Mouse (Mus musculus) lung, postnatal 0 days (tissue): ENCODE measurements around the gene Cnn2. TPM values are rescaled to one million over a fixed set of nuclear protein-coding genes. Genes with fewer than 3 reads are reported as not detected.

ENCODE experiments used
- ATAC-seq: fragments of 200-750 bp; cut with Nextera tagmentation; 2 replicates; pipeline ENCODE4 v1.8.0; 2017; ENCODE audit warnings: moderate library complexity
- DNase-seq: peaks from one replicate; pipeline ENCODE4 v3.0.0-alpha.2; 2016; ENCODE audit warnings: low spot score
- H3K27ac ChIP-seq: fragments of 300-500 bp; sonication (generic); 2 replicates; pipeline ENCODE4 v1.5.1; 2014; ENCODE audit warnings: antibody characterized with exemption, mild to moderate bottlenecking, low read length, mixed read lengths
- H3K27me3 ChIP-seq: fragments of 300-500 bp; sonication (generic); replicated peaks from 2 replicates; pipeline ENCODE4 v1.6.1; 2014; ENCODE audit warnings: low read length, mixed read lengths; ENCODE audit not compliant: insufficient read depth
- H3K36me3 ChIP-seq: fragments of 300-500 bp; sonication (generic); 2 replicates; pipeline ENCODE4 v1.6.1; 2014; ENCODE audit warnings: low read length, mixed read lengths; ENCODE audit not compliant: insufficient read depth
- H3K4me1 ChIP-seq: fragments of 300-500 bp; sonication (generic); 2 replicates; pipeline ENCODE4 v1.6.1; 2014; ENCODE audit warnings: antibody characterized with exemption, low read depth, low read length, mixed read lengths; ENCODE audit not compliant: insufficient read depth
- H3K4me2 ChIP-seq: fragments of 300-500 bp; sonication (generic); replicated peaks from 2 replicates; pipeline ENCODE4 v1.6.1; 2014; ENCODE audit warnings: low read depth, mild to moderate bottlenecking, low read length, moderate library complexity, mixed read lengths
- H3K4me3 ChIP-seq: fragments of 300-500 bp; sonication (generic); 2 replicates; pipeline ENCODE4 v1.5.1; 2014; ENCODE audit warnings: low read depth, low read length
- H3K9ac ChIP-seq: fragments of 300-500 bp; sonication (generic); replicated peaks from 2 replicates; pipeline ENCODE4 v1.6.1; 2014; ENCODE audit warnings: low read depth, mild to moderate bottlenecking
- H3K9me3 ChIP-seq: fragments of 300-500 bp; sonication (generic); 2 replicates; pipeline ENCODE4 v1.6.1; 2016; ENCODE audit warnings: low read length, mixed read lengths
- CTCF ChIP-seq: IDR thresholded peaks from 2 replicates; pipeline ENCODE4 v1.5.1; 2016; ENCODE audit warnings: antibody characterized with exemption, mild to moderate bottlenecking
- EP300 ChIP-seq: IDR thresholded peaks from 2 replicates; pipeline ENCODE4 v1.6.1; 2016; ENCODE audit warnings: antibody characterized with exemption, mild to moderate bottlenecking, control low read depth
- WGBS: fragments of 180-500 bp; shearing (Covaris S2); extraction: QIAGEN DNeasy Blood & Tissue Kit; methylation state at CpG from one replicate; pipeline ENCODE4 v1.1.7; 2014; 5-methylcytosine and 5-hydroxymethylcytosine counted together
- polyA plus RNA-seq: library from polyadenylated mRNA; unstranded; fragments of >200 nt; fragmentation: Nextera tagmentation; extraction: Ambion mirVana; gene quantifications from 2 replicates; pipeline ENCODE4 v1.2.1, GENCODE M21; 2015

Gene Cnn2
- polyA plus RNA-seq, 1 experiment from 2014 or later: 483 TPM

GRCm38 (mm10) chr10:80017361-80017760, 29.0 kb downstream of the Cnn2 start:
- TF ChIP-seq CTCF (no peak), EP300 (no peak)
- Histone ChIP-seq H3K4me3 (peak overlapping the region; percentile 14; the same call in 1 of the 2 replicates), H3K4me2 (peak overlapping the region; percentile 43), H3K36me3 (no peaks in the 10 kb centered on the region), H3K27ac (peak overlapping the region; percentile 87), H3K27me3 (peaks cover 7% of the 10 kb centered on the region; the same call in 1 of the 2 replicates), H3K4me1 (peaks cover 20% of the 10 kb centered on the region), H3K9me3 (no peaks in the 10 kb centered on the region), H3K9ac (no peak overlapping the region)
- DNase-seq: peak; percentile 57
- WGBS: 60% methylated on average over 3 of the region's 3 CpGs
- no peak for ATAC-seq

GRCm38 (mm10) chr10:80017771-80018170, 29.4 kb downstream of the Cnn2 start:
- H3K9ac ChIP-seq: no peak overlapping the region

GRCm38 (mm10) chr10:80018739-80019297, 30.4 kb downstream of the Cnn2 start:
- Histone ChIP-seq H3K4me1 (peaks cover 20% of the 10 kb centered on the region), H3K4me3 (no peak overlapping the region), H3K27me3 (0 out of 2 replicates have a peak, but pooled peaks cover under 1% of the 10 kb centered on the region), H3K9me3 (no peaks in the 10 kb centered on the region), H3K9ac (no peak overlapping the region), H3K4me2 (peak overlapping the region; percentile 39), H3K36me3 (no peaks in the 10 kb centered on the region), H3K27ac (peak overlapping the region; percentile 81)
- WGBS: 3% methylated on average over 12 of the region's 15 CpGs
- peak; percentile 82 for DNase-seq
- peak; percentile 80 for ATAC-seq
- TF ChIP-seq EP300 (0 out of 2 replicates have a peak, but pooled peaks have one; percentile 20), CTCF (peak; percentile 27)

More at GRCm38 (mm10) chr10:80017771-80018170, 29.4 kb downstream of the Cnn2 start:
- H3K4me2 ChIP-seq: peak overlapping the region; percentile 23; the same call in 1 of the 2 replicates
- H3K27ac ChIP-seq: peak overlapping the region; percentile 87
- H3K9me3 ChIP-seq: no peaks in the 10 kb centered on the region
- TF ChIP-seq CTCF (no peak), EP300 (no peak)
- no peaks in the 10 kb centered on the region for H3K36me3 ChIP-seq
- DNase-seq: no peak
- H3K27me3 ChIP-seq: peaks cover 7% of the 10 kb centered on the region; the same call in 1 of the 2 replicates
- no peak overlapping the region for H3K4me3 ChIP-seq
- ATAC-seq: no peak
- peaks cover 20% of the 10 kb centered on the region for H3K4me1 ChIP-seq
- 71% methylated on average over 14 of the region's 14 CpGs for WGBS

- no peaks in the 10 kb centered on the region for H3K36me3 ChIP-seq
- peak overlapping the region; percentile 23; the same call in 1 of the 2 replicates for H3K9ac ChIP-seq
- H3K4me2 ChIP-seq: peak overlapping the region; percentile 39
- TF ChIP-seq EP300 (no peak), CTCF (peak; percentile 33; the same call in 1 of the 2 replicates)
- no peaks in the 10 kb centered on the region for H3K27me3 ChIP-seq
- no peak overlapping the region for H3K4me3 ChIP-seq
- H3K4me1 ChIP-seq: peaks cover 16% of the 10 kb centered on the region
- peak overlapping the region; percentile 81 for H3K27ac ChIP-seq
- 18% methylated on average over 20 of the region's 20 CpGs for WGBS
- no peaks in the 10 kb centered on the region for H3K9me3 ChIP-seq
- DNase-seq (peak; percentile 62), ATAC-seq (peak; percentile 42)
Measured at GRCm38 (mm10) chr10:80019471-80020131, 31.2 kb downstream of the Cnn2 start.

DNA sequence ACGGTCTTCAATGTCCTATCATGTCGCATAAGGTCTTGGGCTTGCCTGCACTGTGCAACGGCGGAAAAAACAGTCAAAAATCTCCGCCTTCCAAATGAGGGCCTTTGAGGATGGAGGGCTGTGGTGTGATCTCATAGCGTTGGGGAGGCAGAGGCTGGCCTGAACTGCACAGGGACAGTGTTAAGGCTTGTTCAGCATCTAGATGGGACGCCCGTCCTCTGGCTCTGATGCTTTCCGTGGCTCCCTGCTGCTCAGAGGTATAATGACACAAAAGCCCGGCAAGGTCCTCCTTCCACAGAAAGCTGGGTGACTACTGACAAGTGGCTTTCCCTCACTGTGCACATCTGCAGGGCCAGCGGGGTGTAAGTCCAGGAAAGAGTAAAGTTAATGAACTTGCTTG, 31.8 kb downstream of the Cnn2 start:
- ATAC-seq (no peak), DNase-seq (no peak)
- TF ChIP-seq EP300: no peak
- no peak for TF ChIP-seq CTCF
- H3K36me3 ChIP-seq: no peaks in the 10 kb centered on the region
- peaks cover 16% of the 10 kb centered on the region for H3K4me1 ChIP-seq
- no peak overlapping the region for H3K9ac ChIP-seq
- peak overlapping the region; percentile 81; the same call in 1 of the 2 replicates for H3K27ac ChIP-seq
- no peak overlapping the region for H3K4me3 ChIP-seq
- H3K27me3 ChIP-seq: no peaks in the 10 kb centered on the region
- H3K4me2 ChIP-seq: peak overlapping the region; percentile 39; the same call in 1 of the 2 replicates
- no peaks in the 10 kb centered on the region for H3K9me3 ChIP-seq
- 37% methylated on average over 11 of the region's 11 CpGs for WGBS

GRCm38 (mm10) chr10:80020603-80021319, 32.4 kb downstream of the Cnn2 start:
- Histone ChIP-seq H3K36me3 (no peaks in the 10 kb centered on the region), H3K9ac (no peak overlapping the region), H3K27ac (no peak overlapping the region), H3K4me3 (no peak overlapping the region), H3K27me3 (no peaks in the 10 kb centered on the region), H3K4me2 (no peak overlapping the region), H3K4me1 (peaks cover 16% of the 10 kb centered on the region), H3K9me3 (no peaks in the 10 kb centered on the region)
- DNase-seq: no peak
- WGBS: 69% methylated on average over 18 of the region's 18 CpGs
- TF ChIP-seq CTCF: peak; percentile 40
- TF ChIP-seq EP300: no peak
- ATAC-seq: no peak
